ENCODE assay signal across 21 mouse cellular contexts in genomic region chr12:85449478-85449877, GRCm38 (mm10).
"Had no signal": no experiment of that assay in that cellular context is flagged by ENCODE, and none has a peak within 500 bp of the region (broad histone marks: within the 10 kb centered on the region; RNA-seq: fewer than 3 reads in every experiment).

No protein-coding gene starts in this region.

- H3K9me3 ChIP-seq: limb, embryonic 12.5 days; limb, embryonic 15.5 days; lung, embryonic 15.5 days; megakaryocyte, embryonic 14.5 days; midbrain, embryonic 10.5 days; midbrain, embryonic 13.5 days; neural tube, embryonic 13.5 days had no signal

- DNase-seq: kidney, adult 2 months; kidney, postnatal 36 days; left cerebral cortex, postnatal 4 days; liver, postnatal 0 days; lung, postnatal 10 days; lung, postnatal 36 days; retina, postnatal 1 day; thymus, postnatal 25 days had no signal

- H3K4me3 ChIP-seq: limb, embryonic 12.5 days; limb, embryonic 15.5 days; lung, embryonic 15.5 days; megakaryocyte, embryonic 14.5 days; midbrain, embryonic 10.5 days; midbrain, embryonic 13.5 days; myocyte; neural tube, embryonic 13.5 days had no signal

- H3K27me3 ChIP-seq: limb, embryonic 12.5 days; limb, embryonic 15.5 days; lung, embryonic 15.5 days; midbrain, embryonic 13.5 days; neural tube, embryonic 13.5 days had no signal

- H3K4me2 ChIP-seq: limb, embryonic 12.5 days; limb, embryonic 15.5 days; liver, embryonic 11.5 days; lung, embryonic 15.5 days; midbrain, embryonic 13.5 days; neural tube, embryonic 13.5 days had no signal

- H3K36me3 ChIP-seq: limb, embryonic 12.5 days; limb, embryonic 15.5 days; lung, embryonic 15.5 days; midbrain, embryonic 10.5 days; midbrain, embryonic 13.5 days; neural tube, embryonic 13.5 days had no signal

- ATAC-seq: inflammation-experienced regulatory T-cells, adult 6 months; liver, postnatal 0 days; midbrain, embryonic 13.5 days; midbrain, embryonic 16.5 days had no signal

- H3K9ac ChIP-seq: limb, embryonic 12.5 days; limb, embryonic 15.5 days; liver, embryonic 14.5 days; liver, postnatal 0 days; lung, embryonic 15.5 days; midbrain, embryonic 13.5 days; neural tube, embryonic 13.5 days had no signal

- H3K27ac ChIP-seq: kidney, postnatal 0 days; limb, embryonic 12.5 days; limb, embryonic 15.5 days; liver, embryonic 14.5 days; lung, embryonic 15.5 days; midbrain, embryonic 10.5 days; midbrain, embryonic 13.5 days; neural tube, embryonic 13.5 days had no signal
